Mouse (Mus musculus) heart, adult 2 months (tissue): ENCODE measurements around the gene Trak1.
A peak's percentile ranks its signal among the peaks of the same experiment; 100 is the strongest.

Experiments
- CTCF ChIP-seq: fragments of 200-600 bp; IDR thresholded peaks from 2 replicates; pipeline ENCODE4 v1.8.1; 2022; ENCODE audit warnings: antibody characterized with exemption, mild to moderate bottlenecking, moderate library complexity
- EP300 ChIP-seq: fragments of 200-500 bp; IDR thresholded peaks from 2 replicates; pipeline ENCODE4 v1.6.1; 2011; ENCODE audit warnings: low read depth, low read length, control low read depth; ENCODE audit not compliant: insufficient read depth
- POLR2A ChIP-seq: fragments of 200-500 bp; IDR thresholded peaks from 2 replicates; pipeline ENCODE4 v1.6.1; 2011; ENCODE audit warnings: mild to moderate bottlenecking, low read depth, low read length, control low read depth; ENCODE audit not compliant: insufficient read depth

GRCm38 (mm10) chr9:121277118-121278060, 19.9 kb upstream of the Trak1 start, which contains the start of gene Ulk4:
- TF ChIP-seq CTCF (no peak), EP300 (peak; percentile 13; the same call in 1 of the 2 replicates), POLR2A (peak; percentile 61)
